Mouse (Mus musculus) layer of hippocampus, postnatal 25 days (tissue): ENCODE data around the gene Olfr1506. TPM values are rescaled to one million over a fixed set of nuclear protein-coding genes. Genes with fewer than 3 reads are reported as not detected.
"Not testable (repeated sequence)": the region's sequence is repeated elsewhere in the genome, so short reads cannot be mapped to it uniquely, and the experiment has no call there.

Experiments used
- DNase-seq, 2 experiments: peaks; one replicate each; pipeline ENCODE4 v3.0.0; 2022; ENCODE audit warnings: mixed read lengths in 2 of 2, low spot score in 1 of 2; ENCODE audit errors: extremely low spot score in 1 of 2
- total RNA-seq, 2 experiments: library from RNA; stranded (reverse); gene quantifications; 2 replicates each; pipeline ENCODE4 v1.2.3; 2021

Olfr1506 gene
- total RNA-seq: under 1 TPM in 1 of 2 experiments, not detected in 1; 0.10 TPM

DNA sequence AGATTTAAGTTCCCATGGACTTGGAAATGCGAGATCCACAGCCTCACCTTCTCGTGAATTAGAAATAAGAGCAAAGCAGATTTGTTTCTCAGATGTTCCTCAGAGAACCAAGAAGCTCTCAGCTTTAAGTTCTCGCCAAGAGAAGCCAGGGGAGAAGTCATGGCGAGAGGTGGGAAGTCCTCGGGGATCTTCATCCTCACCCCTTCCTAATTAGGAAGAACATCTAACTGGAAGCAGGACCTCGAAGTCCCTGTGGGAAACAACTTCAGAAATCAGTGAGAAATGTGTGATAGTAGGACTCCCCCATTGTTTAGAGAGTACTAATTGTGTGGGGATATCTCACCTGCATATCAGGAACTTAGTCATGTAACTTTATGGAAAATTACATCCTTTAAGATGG, at the start of gene Olfr1506:
Olfr1506 (minus strand) TSS at position 101 of the 400 bp plus-strand sequence.
- not testable (repeated sequence) for DNase-seq

DNA sequence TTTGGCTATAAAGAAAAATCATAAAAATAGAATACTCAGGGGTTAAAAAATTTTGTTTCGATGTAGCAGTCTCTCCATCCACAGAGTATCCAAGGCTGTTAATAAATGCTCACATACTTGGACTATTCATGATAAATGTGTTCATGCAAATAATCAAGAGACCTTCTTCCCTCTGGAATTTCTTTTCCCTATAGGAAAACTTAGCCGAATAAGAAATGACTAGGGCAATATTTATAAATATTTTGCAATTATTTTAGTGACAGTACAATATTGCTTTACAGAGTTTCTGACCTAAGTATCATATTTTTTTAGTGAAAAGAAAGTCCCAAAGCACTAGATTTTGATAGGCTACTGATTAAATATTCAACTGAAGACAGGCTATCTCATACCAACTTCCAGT, 46.6 kb upstream of the Olfr1506 start, which contains the start of gene Olfr1271:
Olfr1271 (minus strand) TSS at position 101 of the 400 bp plus-strand sequence.
- DNase-seq: no peak

GRCm38 (mm10) chr2:90257492-90257891, 33.2 kb upstream of the Olfr1506 start, which contains the start of gene Olfr142:
Gene Olfr142 (minus strand): TSS chr2:90257592.
- DNase-seq: no peak

GRCm38 (mm10) chr2:90199606-90200005, 24.7 kb downstream of the Olfr1506 start:
- DNase-seq: not testable (repeated sequence)

- not testable (repeated sequence) for DNase-seq
Observed at GRCm38 (mm10) chr2:90195285-90195684, 29.0 kb downstream of the Olfr1506 start.

- not testable (repeated sequence) for DNase-seq
Observed at GRCm38 (mm10) chr2:90194750-90195149, 29.5 kb downstream of the Olfr1506 start.

- not testable (repeated sequence) for DNase-seq
Observed at GRCm38 (mm10) chr2:90187082-90187481, 37.2 kb downstream of the Olfr1506 start.

GRCm38 (mm10) chr2:90186082-90186481, 38.2 kb downstream of the Olfr1506 start:
- DNase-seq: not testable (repeated sequence)

Other genes starting within 250 kb of the Olfr1506 start
- not detected for gene Olfr1261, start 233.3 kb downstream of the Olfr1506 start, total RNA-seq
- not detected for gene Olfr1262, start 224.3 kb downstream of the Olfr1506 start, total RNA-seq
- gene Olfr1263, start 212.4 kb downstream of the Olfr1506 start, total RNA-seq: not detected
- gene Olfr1264, start 198.9 kb downstream of the Olfr1506 start, total RNA-seq: not detected
- gene Olfr1265, start 189.2 kb downstream of the Olfr1506 start, total RNA-seq: not detected
- gene Olfr140, start 160.9 kb downstream of the Olfr1506 start, total RNA-seq: not detected
- gene Olfr1269, start 103.1 kb downstream of the Olfr1506 start, total RNA-seq: not detected
- gene Olfr32, start 82.2 kb downstream of the Olfr1506 start, total RNA-seq: not detected
- not detected for gene Olfr1270, start 71.4 kb downstream of the Olfr1506 start, total RNA-seq
- not detected for gene Olfr142, start 33.1 kb upstream of the Olfr1506 start, total RNA-seq
- gene Olfr1271, start 46.5 kb upstream of the Olfr1506 start, total RNA-seq: not detected
- not detected for gene Olfr1272, start 68.3 kb upstream of the Olfr1506 start, total RNA-seq
- under 1 TPM in 1 of 2 experiments, not detected in 1; 0.26 TPM for gene Gm13769, start 97.7 kb upstream of the Olfr1506 start, total RNA-seq
- gene Olfr1274-ps, start 174.2 kb upstream of the Olfr1506 start, total RNA-seq: not detected